Comparison of ENCODE assay signal across 8 mouse cellular contexts in the genomic region with DNA sequence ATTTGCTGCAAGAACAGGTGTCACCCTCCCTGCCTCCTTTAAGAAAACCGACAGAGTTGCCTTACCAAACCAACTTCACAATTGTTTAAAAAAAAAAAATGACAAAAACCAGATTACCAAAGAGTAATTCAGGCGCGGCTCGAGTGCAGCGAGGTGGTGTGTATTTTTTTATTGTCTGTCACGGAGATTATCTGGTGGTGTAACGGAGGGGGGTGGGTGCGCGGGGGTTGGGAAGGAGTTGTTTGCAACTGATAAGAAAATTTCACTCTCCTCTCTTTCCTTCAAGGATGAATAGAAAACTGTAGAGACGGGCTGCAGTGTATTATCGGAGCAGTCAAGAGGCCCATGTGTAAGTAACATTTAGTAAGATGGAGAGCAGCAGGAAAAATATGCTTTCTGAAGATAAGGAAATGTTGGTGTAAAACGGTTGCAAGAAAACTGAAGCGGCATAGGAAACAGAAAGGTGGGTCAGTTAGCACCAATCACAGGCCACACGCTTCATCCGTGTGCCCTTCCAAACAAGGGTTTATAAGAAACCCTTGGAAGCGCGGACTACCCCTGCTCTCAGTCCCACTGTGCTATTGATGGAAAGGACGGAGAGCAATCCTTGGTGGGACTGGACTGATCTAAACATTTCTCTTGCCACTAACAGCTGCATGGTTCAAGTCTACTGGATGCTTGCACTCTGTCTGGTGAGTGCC. TPM values are rescaled to one million over a fixed set of nuclear protein-coding genes. Genes with fewer than 3 reads are reported as not detected.
DNase-seq lines count a peak whose midpoint lies in the region; ATAC-seq lines count a peak whose summit lies in the region.
"Had no signal": no experiment of that assay in that cellular context is flagged by ENCODE, and none has a peak within 500 bp of the region (broad histone marks: within the 10 kb centered on the region; RNA-seq: fewer than 3 reads in every experiment).

No protein-coding gene starts in this region.

- peaks cover 5% of the 10 kb centered on the region; the same call in 1 of the 2 replicates for H3K4me1 ChIP-seq in neural tube, embryonic 13.5 days (replicated peaks)
- H3K4me1 ChIP-seq in forebrain, embryonic 16.5 days (replicated peaks; ENCODE audit: control insufficient read depth, insufficient read depth, low read length): peaks cover 6% of the 10 kb centered on the region
- peaks cover 44% of the 10 kb centered on the region for H3K4me1 ChIP-seq in liver, embryonic 15.5 days (replicated peaks)

- no peaks in the 10 kb centered on the region for H3K27me3 ChIP-seq in neural tube, embryonic 13.5 days
- H3K27me3 ChIP-seq in forebrain, embryonic 16.5 days (replicated peaks; ENCODE audit: control insufficient read depth, insufficient read depth, low read length): no peaks in the 10 kb centered on the region
- no peaks in the 10 kb centered on the region for H3K27me3 ChIP-seq in liver, embryonic 15.5 days

- peak overlapping the region; percentile 7; the same call in 1 of the 2 replicates for H3K4me2 ChIP-seq in neural tube, embryonic 13.5 days
- H3K4me2 ChIP-seq in forebrain, embryonic 16.5 days (ENCODE audit: low read length): peak overlapping the region; percentile 30
- H3K4me2 ChIP-seq in liver, embryonic 15.5 days: peak overlapping the region; percentile 72

- DNase-seq in neural tube, embryonic 10.5 days (ENCODE audit: extremely low spot score, low spot score): no peak
- peak; percentile 48 for DNase-seq in thymus, postnatal 14 days
- DNase-seq in embryo, embryonic 11 days: no peak
- DNase-seq in kidney, postnatal 14 days: no peak
- DNase-seq: adrenal gland, adult 2 months had no signal

- no peak for ATAC-seq in neural tube, embryonic 13.5 days (ENCODE audit: low read depth)
- ATAC-seq in forebrain, embryonic 16.5 days: no peak
- peak; percentile 94 for ATAC-seq in liver, embryonic 15.5 days (ENCODE audit: insufficient read depth)

- H3K27ac ChIP-seq in neural tube, embryonic 13.5 days (replicated peaks): no peak overlapping the region
- H3K27ac ChIP-seq in forebrain, embryonic 16.5 days (ENCODE audit: low read length): 0 out of 2 replicates have a peak overlapping the region, but pooled peaks have one; percentile 24
- H3K27ac ChIP-seq in liver, embryonic 15.5 days (replicated peaks): peak overlapping the region; percentile 98

- H3K4me3 ChIP-seq in neural tube, embryonic 13.5 days: no peak overlapping the region
- H3K4me3 ChIP-seq in forebrain, embryonic 16.5 days (replicated peaks; ENCODE audit: low read length): no peak overlapping the region
- peak overlapping the region; percentile 57 for H3K4me3 ChIP-seq in liver, embryonic 15.5 days (replicated peaks)

- no peaks in the 10 kb centered on the region for H3K9me3 ChIP-seq in neural tube, embryonic 13.5 days
- no peaks in the 10 kb centered on the region for H3K9me3 ChIP-seq in forebrain, embryonic 16.5 days (ENCODE audit: control insufficient read depth, low read length)
- H3K9me3 ChIP-seq in liver, embryonic 15.5 days (replicated peaks): no peaks in the 10 kb centered on the region

- 57% methylated on average over 18 of the region's 18 CpGs for WGBS in neural tube, embryonic 13.5 days
- WGBS in forebrain, embryonic 16.5 days: 34% methylated on average over 18 of the region's 18 CpGs
- WGBS in liver, embryonic 15.5 days (ENCODE audit: insufficient replicate concordance): 3% methylated on average over 18 of the region's 18 CpGs

- H3K36me3 ChIP-seq in neural tube, embryonic 13.5 days: no peaks in the 10 kb centered on the region
- H3K36me3 ChIP-seq in forebrain, embryonic 16.5 days (ENCODE audit: control insufficient read depth, insufficient read depth): no peaks in the 10 kb centered on the region
- H3K36me3 ChIP-seq in liver, embryonic 15.5 days (replicated peaks): no peaks in the 10 kb centered on the region

- no peak overlapping the region for H3K9ac ChIP-seq in neural tube, embryonic 13.5 days
- H3K9ac ChIP-seq in forebrain, embryonic 16.5 days (replicated peaks; ENCODE audit: low read depth, low read length): no peak overlapping the region
- H3K9ac ChIP-seq in liver, embryonic 15.5 days: peak overlapping the region; percentile 62

RNA-seq across cellular contexts. Expression of gene Cdk17, which starts 17.2 kb away (rescaled TPM):
- 42.3 and 44.4 TPM in 2 replicates for polyA plus RNA-seq in neural tube, embryonic 13.5 days (2015; fragmentation: Nextera tagmentation; extraction: Ambion mirVana)
- 49.9 and 53.6 TPM in 2 replicates for polyA plus RNA-seq in forebrain, embryonic 16.5 days (2015; fragmentation: Nextera tagmentation; extraction: Ambion mirVana)
- 10.1 and 11.0 TPM in 2 replicates for polyA plus RNA-seq in liver, embryonic 15.5 days (2015; fragmentation: Nextera tagmentation; extraction: Ambion mirVana)

Comparison
In these comparisons a context has a peak if more than half of its experiments do, and no peak if none do; other contexts are left out.
1. H3K4me2 ChIP-seq: peak in every context shown above with its lines; median percentile 72 in liver, embryonic 15.5 days; 30 in forebrain, embryonic 16.5 days; 7 in neural tube, embryonic 13.5 days.